Mouse (Mus musculus) heart, embryonic 13.5 days (tissue): Measurements from ENCODE around the gene Gpr146. TPM values are rescaled to one million over a fixed set of nuclear protein-coding genes. Genes with fewer than 3 reads are reported as not detected.

Experiments
- ATAC-seq: fragments of 200-750 bp; cut with Nextera tagmentation; 2 replicates; pipeline ENCODE4 v1.8.0; 2017; ENCODE audit warnings: moderate TSS enrichment; ENCODE audit not compliant: insufficient number of reproducible peaks, low FRiP score, low TSS enrichment; ENCODE audit errors: extremely low read depth
- H3K27ac ChIP-seq: fragments of 300-500 bp; sonication (generic); replicated peaks from 2 replicates; pipeline ENCODE4 v1.5.1; 2015; ENCODE audit warnings: moderate library complexity, mild to moderate bottlenecking, inconsistent platforms
- H3K27me3 ChIP-seq: fragments of 300-500 bp; sonication (generic); replicated peaks from 2 replicates; pipeline ENCODE4 v1.6.1; 2015; ENCODE audit warnings: mild to moderate bottlenecking, inconsistent platforms
- H3K36me3 ChIP-seq: fragments of 300-500 bp; sonication (generic); 2 replicates; pipeline ENCODE4 v1.6.1; 2015; ENCODE audit warnings: mild to moderate bottlenecking, inconsistent platforms
- H3K4me1 ChIP-seq: fragments of 300-500 bp; sonication (generic); 2 replicates; pipeline ENCODE4 v1.6.1; 2015; ENCODE audit warnings: inconsistent platforms
- H3K4me2 ChIP-seq: fragments of 300-500 bp; sonication (generic); 2 replicates; pipeline ENCODE4 v1.6.1; 2015; ENCODE audit warnings: inconsistent platforms, mild to moderate bottlenecking, moderate library complexity
- H3K4me3 ChIP-seq: fragments of 300-500 bp; sonication (generic); 2 replicates; pipeline ENCODE4 v1.5.1; 2015; ENCODE audit warnings: moderate library complexity, mild to moderate bottlenecking, inconsistent platforms
- H3K9ac ChIP-seq: fragments of 300-500 bp; sonication (generic); 2 replicates; pipeline ENCODE4 v1.6.1; 2015; ENCODE audit warnings: inconsistent platforms, mild to moderate bottlenecking, moderate library complexity
- H3K9me3 ChIP-seq: fragments of 300-500 bp; sonication (generic); 2 replicates; pipeline ENCODE4 v1.6.1; 2016; ENCODE audit warnings: inconsistent platforms
- WGBS: fragments of 180-500 bp; shearing (Covaris S2); methylation state at CpG from one replicate; pipeline ENCODE4 v1.1.7; 2015; ENCODE audit warnings: mixed read lengths; 5-methylcytosine and 5-hydroxymethylcytosine counted together
- polyA plus RNA-seq: library from polyadenylated mRNA; unstranded; fragments of >200 nt; fragmentation: Nextera tagmentation; extraction: Ambion mirVana; gene quantifications from 2 replicates; pipeline ENCODE4 v1.2.1, GENCODE M21; 2015

Gpr146 gene
- polyA plus RNA-seq, 1 experiment from 2014 or later: 7.0 TPM

DNA sequence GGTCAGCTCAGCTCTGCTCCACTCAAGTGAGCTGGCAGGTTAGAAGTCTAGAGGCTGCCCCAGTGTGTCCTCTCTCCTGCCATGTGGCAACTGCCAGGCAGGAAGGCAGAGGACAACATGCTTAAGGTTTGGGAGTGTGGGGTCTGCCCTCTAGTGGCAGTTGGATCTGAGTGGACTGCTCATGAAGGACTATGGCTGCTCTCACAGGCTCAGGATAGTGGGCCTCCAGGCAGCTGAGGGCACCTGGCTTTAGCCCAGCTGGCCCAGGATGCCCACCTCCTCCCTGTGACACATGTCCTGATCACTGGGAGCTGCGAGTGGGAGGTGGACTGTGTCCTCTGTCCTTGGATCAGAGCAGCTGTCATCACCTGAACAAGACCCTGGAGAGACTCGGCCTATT is 18.8 kb upstream of the Gpr146 start:
- ATAC-seq: no peak
- Histone ChIP-seq H3K27ac (no peak overlapping the region), H3K4me1 (peaks cover 6% of the 10 kb centered on the region; the same call in 1 of the 2 replicates), H3K9ac (no peak overlapping the region), H3K4me2 (no peak overlapping the region), H3K9me3 (no peaks in the 10 kb centered on the region), H3K27me3 (peaks cover 31% of the 10 kb centered on the region), H3K36me3 (no peaks in the 10 kb centered on the region), H3K4me3 (no peak overlapping the region)
- 44% methylated on average over 2 of the region's 2 CpGs for WGBS

DNA sequence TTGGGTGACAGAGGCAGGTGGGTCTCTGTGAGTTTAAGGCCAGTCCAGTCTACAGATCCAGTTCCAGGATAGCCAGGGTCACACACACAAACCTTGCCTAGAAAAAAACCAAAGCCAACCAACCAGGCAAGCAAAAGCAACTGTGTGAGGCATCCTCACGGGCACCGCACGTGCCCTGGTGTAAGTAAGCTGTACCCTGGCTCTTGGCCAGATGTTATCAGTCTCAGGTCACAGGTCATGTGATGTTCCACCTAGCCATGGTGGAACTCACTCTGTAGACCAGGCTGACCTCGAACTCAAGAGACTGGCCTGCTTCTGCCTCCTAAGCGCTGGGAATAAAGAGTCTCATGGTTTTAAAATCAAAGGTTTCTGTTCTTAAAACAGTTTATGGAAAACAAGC is 18.3 kb upstream of the Gpr146 start:
- Histone ChIP-seq H3K4me3 (no peak overlapping the region), H3K27ac (no peak overlapping the region), H3K4me1 (peaks cover 6% of the 10 kb centered on the region), H3K36me3 (no peaks in the 10 kb centered on the region), H3K27me3 (peaks cover 26% of the 10 kb centered on the region), H3K9ac (no peak overlapping the region), H3K4me2 (no peak overlapping the region), H3K9me3 (no peaks in the 10 kb centered on the region)
- 78% methylated on average over 5 of the region's 5 CpGs for WGBS
- ATAC-seq: no peak

DNA sequence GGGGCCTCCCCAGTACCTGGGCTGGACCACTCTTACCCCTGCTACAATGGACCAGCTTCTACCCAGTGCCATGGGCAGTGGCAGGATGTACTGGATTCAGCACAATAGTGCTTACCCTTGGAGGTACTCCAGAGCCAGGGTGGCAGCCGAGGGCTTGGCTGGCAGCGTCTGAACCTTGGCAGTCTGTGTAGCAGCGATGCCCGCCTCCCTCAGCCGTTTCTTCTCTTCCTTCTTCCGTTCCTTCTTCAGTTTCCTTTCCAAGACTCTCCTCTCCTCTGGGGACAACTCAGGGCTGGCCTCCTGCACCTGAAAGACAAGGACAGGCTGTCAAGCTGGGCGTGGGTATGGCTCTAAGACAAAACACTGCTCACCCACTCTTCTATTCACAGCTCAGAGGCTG is 13.6 kb upstream of the Gpr146 start:
- no peak overlapping the region for H3K4me2 ChIP-seq
- H3K4me1 ChIP-seq: peaks cover 13% of the 10 kb centered on the region
- H3K27me3 ChIP-seq: no peaks in the 10 kb centered on the region
- H3K27ac ChIP-seq: no peak overlapping the region
- no peaks in the 10 kb centered on the region for H3K9me3 ChIP-seq
- no peak for ATAC-seq
- H3K36me3 ChIP-seq: no peaks in the 10 kb centered on the region
- H3K9ac ChIP-seq: no peak overlapping the region
- H3K4me3 ChIP-seq: no peak overlapping the region
- WGBS: 55% methylated on average over 7 of the region's 7 CpGs

DNA sequence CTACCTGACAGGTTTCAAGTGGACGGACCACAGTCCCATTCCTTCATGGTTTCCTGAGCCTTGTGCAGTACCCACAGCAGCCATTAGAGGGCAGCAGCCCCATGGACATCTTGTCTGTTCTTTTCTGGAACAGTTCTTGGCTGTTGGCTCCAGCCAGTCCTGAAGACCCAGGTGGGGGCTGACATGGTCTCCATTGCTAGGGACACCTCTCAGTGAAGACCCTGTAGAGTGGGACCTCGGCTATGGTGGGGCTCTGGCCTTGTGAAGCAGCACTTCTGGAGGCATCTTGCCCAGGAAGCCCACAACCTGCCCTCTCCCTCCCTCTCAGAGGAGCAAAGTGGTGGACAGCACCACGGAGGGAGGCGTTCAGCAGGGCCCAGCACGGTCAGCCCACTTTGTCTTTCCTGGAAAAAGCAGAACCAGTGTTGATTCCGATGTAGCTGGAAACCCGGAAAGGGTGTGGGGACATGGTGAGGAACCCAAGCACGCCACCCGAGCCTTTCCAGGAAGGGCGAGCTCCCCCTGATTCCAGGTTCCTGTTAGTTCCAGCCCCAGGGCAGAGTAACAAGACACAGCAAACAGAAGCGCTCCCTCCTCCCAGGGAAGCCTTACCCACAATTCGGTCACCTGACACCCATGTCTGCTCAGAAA is 13.1 kb upstream of the Gpr146 start:
- Histone ChIP-seq H3K27me3 (no peaks in the 10 kb centered on the region), H3K4me1 (peaks cover 13% of the 10 kb centered on the region), H3K36me3 (no peaks in the 10 kb centered on the region), H3K4me3 (no peak overlapping the region), H3K27ac (peak overlapping the region; percentile 33; the same call in 1 of the 2 replicates), H3K9ac (peak overlapping the region; percentile 65), H3K4me2 (peak overlapping the region; percentile 23), H3K9me3 (no peaks in the 10 kb centered on the region)
- 0 out of 2 replicates have a peak, but pooled peaks have one; percentile 7 for ATAC-seq
- 25% methylated on average over 12 of the region's 12 CpGs for WGBS

DNA sequence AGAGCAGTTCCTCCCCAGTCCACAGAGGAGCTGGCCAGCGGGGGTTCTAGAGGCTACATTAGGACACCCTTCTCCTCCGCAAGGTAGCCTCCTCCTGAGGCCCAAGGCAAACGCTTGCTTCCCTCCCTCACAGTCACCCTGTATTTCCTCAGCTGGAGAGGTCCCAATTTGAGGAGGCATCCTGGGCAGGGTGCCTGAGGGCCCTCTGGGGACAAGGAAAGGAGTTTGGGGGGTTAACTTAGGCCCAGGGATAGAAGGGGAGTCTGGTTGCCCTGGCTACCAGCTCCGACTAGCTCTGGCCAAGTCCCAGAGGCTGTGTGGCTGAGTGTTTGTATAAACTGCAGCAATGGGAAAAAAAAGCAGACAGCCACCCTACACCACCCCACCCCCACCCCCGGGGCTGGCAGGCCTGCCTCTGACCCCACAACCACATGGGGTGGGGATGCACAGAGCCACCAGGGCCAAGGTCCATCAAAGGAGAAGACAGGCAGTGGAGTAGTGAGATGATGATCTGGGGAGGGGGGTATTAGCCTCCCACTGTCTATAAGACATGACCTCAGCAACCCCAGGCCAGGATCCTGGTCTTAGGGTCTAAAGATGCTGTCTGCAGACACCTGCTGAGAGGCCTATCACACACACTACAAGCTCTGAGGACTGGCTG is 12.5 kb upstream of the Gpr146 start:
- WGBS: 41% methylated on average over 5 of the region's 5 CpGs
- Histone ChIP-seq H3K9ac (peak overlapping the region; percentile 65), H3K4me3 (no peak overlapping the region)

DNA sequence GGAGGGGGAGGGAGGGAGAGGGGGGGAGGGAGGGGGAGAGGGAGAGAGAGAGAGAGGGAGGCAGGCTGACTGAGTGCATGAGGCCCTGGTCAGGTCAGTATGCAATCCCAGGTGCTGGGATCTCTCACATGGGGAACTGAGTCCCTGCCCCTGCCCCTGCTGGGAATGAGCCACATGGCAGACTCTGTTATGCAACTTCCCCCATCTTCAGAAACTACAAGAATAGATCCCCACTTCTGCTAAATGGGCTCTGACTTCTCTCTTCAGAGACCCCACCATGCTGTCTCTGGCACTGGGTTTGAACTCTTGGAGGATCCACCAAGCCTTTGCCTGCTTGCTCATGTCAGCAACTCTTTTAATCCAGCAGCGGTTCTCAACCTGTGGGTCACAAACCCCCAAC is 11.7 kb upstream of the Gpr146 start:
- Histone ChIP-seq H3K4me3 (no peak overlapping the region), H3K9ac (no peak overlapping the region), H3K27me3 (no peaks in the 10 kb centered on the region), H3K9me3 (no peaks in the 10 kb centered on the region), H3K36me3 (no peaks in the 10 kb centered on the region), H3K4me2 (no peak overlapping the region), H3K27ac (no peak overlapping the region), H3K4me1 (peaks cover 27% of the 10 kb centered on the region)
- ATAC-seq: no peak
- WGBS: 70% methylated on average over 1 of the region's 1 CpGs

More for the DNA sequence above, 12.5 kb upstream of the Gpr146 start:
- H3K4me2 ChIP-seq: peak overlapping the region; percentile 23; the same call in 1 of the 2 replicates
- no peaks in the 10 kb centered on the region for H3K9me3 ChIP-seq
- H3K27me3 ChIP-seq: no peaks in the 10 kb centered on the region
- ATAC-seq: peak; percentile 7; the same call in 1 of the 2 replicates
- H3K36me3 ChIP-seq: no peaks in the 10 kb centered on the region
- H3K4me1 ChIP-seq: peaks cover 19% of the 10 kb centered on the region
- H3K27ac ChIP-seq: peak overlapping the region; percentile 33; the same call in 1 of the 2 replicates

DNA sequence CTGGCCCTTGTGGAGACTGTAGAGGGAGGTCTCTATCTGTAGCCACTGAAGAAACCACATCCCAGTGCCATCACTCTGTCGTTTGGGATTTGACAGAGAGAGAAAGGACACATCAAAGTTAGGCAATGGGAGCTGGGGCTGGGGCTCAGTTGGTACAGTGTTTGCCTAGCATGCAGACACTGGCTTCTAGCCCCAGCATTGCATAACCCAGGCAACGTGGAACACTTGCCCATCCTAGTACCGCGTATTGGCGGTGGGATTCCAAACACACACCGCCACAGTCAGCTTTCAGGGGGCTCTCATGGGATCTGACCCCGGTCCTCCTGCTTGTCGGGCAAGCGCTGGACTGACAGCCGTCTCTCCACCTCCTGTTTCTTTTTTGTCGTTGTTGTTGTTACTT is 11.0 kb upstream of the Gpr146 start:
- Histone ChIP-seq H3K27me3 (no peaks in the 10 kb centered on the region), H3K9me3 (no peaks in the 10 kb centered on the region), H3K4me3 (no peak overlapping the region), H3K9ac (no peak overlapping the region), H3K36me3 (no peaks in the 10 kb centered on the region), H3K4me1 (peaks cover 34% of the 10 kb centered on the region), H3K27ac (no peak overlapping the region), H3K4me2 (no peak overlapping the region)
- no peak for ATAC-seq
- 75% methylated on average over 11 of the region's 11 CpGs for WGBS

DNA sequence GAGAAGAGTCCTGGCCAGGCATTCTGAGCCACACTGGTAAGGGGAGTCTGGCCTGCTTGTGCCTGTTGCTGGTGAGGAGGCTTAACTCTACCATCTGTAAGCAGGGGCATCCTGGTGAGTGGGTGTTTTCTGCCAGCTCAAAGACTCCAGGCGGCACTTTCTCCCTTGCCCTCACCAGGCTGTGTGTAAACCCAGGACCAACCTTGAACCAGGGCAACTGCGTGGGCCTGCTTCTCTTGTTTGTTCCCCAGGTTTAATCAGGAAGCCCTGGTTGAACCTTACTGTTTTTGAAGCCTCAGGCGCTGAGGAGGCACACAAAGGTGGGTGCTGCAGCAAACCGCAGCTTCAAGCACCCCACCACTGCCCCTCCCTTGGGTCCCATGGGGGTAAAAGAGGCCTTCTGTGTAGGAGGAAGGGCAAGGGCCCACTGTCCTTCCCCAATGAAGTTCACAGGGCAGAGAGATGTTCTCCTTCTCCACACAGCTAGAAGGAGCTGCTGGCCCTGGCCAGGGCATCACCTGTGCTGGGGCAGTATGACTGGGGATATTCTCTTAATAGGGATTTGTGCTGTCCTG is 9.5 kb upstream of the Gpr146 start:
- H3K4me2 ChIP-seq: no peak overlapping the region
- H3K9ac ChIP-seq: no peak overlapping the region; the same call in 1 of the 2 replicates
- ATAC-seq: no peak
- no peaks in the 10 kb centered on the region for H3K36me3 ChIP-seq
- no peak overlapping the region for H3K4me3 ChIP-seq
- 82% methylated on average over 4 of the region's 4 CpGs for WGBS
- H3K27me3 ChIP-seq: no peaks in the 10 kb centered on the region
- H3K9me3 ChIP-seq: no peaks in the 10 kb centered on the region
- peaks cover 45% of the 10 kb centered on the region for H3K4me1 ChIP-seq
- H3K27ac ChIP-seq: no peak overlapping the region

DNA sequence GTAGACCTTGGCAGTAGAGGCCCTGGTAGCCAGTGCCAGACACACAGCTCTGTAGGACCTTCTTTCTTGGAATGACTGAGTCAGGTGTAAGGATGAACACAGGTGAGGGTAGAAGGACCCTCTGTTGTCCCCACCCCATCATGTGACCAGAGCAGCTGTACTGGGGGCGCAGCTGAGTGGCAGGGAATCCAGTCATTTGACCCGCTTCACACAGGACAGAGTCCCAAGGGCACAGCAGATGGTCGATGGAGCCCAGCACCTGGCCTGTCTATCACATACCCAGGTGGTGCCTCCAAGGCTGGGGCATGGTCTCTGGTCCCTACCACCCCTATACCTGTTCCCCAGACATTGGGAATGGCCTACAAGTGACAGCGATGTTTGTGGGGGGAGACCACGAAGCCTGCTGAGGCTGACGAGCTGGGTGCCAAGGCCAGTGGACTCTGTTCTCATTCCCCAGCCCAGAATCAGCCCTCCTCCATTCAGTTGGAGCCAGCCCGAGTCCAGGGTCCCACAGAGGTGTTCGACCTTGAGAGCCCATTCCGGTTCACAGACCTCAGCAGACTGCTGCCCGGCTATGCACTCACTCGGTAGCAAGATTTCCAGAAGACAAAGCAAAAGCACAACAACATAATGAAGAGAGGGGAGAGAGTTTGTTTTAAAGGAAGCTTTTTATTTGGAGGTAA is 8.7 kb upstream of the Gpr146 start:
- peaks cover 47% of the 10 kb centered on the region for H3K4me1 ChIP-seq
- H3K36me3 ChIP-seq: no peaks in the 10 kb centered on the region
- H3K9ac ChIP-seq: no peak overlapping the region
- H3K4me2 ChIP-seq: no peak overlapping the region
- H3K27me3 ChIP-seq: no peaks in the 10 kb centered on the region
- WGBS: 82% methylated on average over 11 of the region's 11 CpGs
- no peak overlapping the region for H3K27ac ChIP-seq
- H3K9me3 ChIP-seq: no peaks in the 10 kb centered on the region
- no peak overlapping the region for H3K4me3 ChIP-seq
- ATAC-seq: no peak

DNA sequence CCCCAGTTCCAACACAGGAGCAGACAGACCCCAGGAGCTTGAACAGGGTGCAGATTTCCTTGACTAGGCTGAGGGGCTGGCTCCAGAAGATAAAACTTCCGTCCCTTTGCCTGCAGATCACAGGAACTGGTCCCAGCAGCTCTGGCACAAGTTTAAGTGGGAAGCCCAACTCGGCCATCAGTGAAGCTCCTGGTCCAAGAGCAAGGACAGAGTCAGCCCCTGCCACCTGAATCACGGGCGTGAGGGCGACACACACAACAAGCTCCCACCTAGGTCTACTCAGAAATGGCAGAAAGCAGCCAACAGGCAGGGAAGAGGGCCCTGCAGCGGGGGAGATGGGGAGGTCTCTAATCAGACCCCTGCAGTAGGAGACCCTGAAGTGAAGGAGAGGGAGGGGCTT is 7.2 kb upstream of the Gpr146 start:
- Histone ChIP-seq H3K4me1 (peaks cover 35% of the 10 kb centered on the region), H3K27ac (peak overlapping the region; percentile 45; the same call in 1 of the 2 replicates), H3K4me2 (peak overlapping the region; percentile 88), H3K4me3 (no peak overlapping the region), H3K9me3 (no peaks in the 10 kb centered on the region), H3K36me3 (no peaks in the 10 kb centered on the region), H3K9ac (peak overlapping the region; percentile 96), H3K27me3 (no peaks in the 10 kb centered on the region)
- no peak for ATAC-seq
- 65% methylated on average over 6 of the region's 6 CpGs for WGBS

DNA sequence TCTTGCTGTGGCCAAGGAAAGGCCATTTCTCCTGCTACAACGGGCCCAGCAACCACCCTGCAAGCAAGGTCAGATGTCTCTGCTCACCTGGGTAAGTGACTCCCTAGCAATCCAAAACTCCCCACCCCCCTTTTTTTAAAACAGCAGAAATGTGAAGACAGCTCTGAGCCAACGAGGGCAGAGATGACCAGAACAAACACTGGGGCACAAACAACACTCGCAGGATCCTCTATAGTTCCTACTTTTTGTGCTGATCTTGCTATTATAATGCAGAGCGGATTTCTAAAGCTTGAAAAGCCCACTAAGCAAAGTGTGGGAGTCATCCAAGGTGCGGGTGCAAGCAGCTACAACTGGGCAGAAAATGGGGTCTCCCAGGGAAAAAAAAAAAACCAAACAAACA is 6.4 kb upstream of the Gpr146 start:
- no peaks in the 10 kb centered on the region for H3K27me3 ChIP-seq
- H3K27ac ChIP-seq: 0 out of 2 replicates have a peak overlapping the region, but pooled peaks have one; percentile 87
- ATAC-seq: no peak
- H3K9me3 ChIP-seq: no peaks in the 10 kb centered on the region
- peak overlapping the region; percentile 96 for H3K9ac ChIP-seq
- H3K4me2 ChIP-seq: peak overlapping the region; percentile 88
- H3K4me3 ChIP-seq: peak overlapping the region; percentile 72
- H3K36me3 ChIP-seq: no peaks in the 10 kb centered on the region
- WGBS: 60% methylated on average over 5 of the region's 5 CpGs
- peaks cover 42% of the 10 kb centered on the region for H3K4me1 ChIP-seq
